Mouse (Mus musculus): ENCODE results near the gene Cth. TPM values are rescaled to one million over a fixed set of nuclear protein-coding genes. Genes with fewer than 3 reads are reported as not detected.
"Not testable (repeated sequence)": the region's sequence is repeated elsewhere in the genome, so short reads cannot be mapped to it uniquely, and the experiment has no call there.

Gene Cth
- 1 to 10 TPM; 4.9 to 7.9 TPM for total RNA-seq (2021)
- long read RNA-seq, transcript Cth-201 (12 exons, 1,815 nt) = major isoform, 6 of 6 reads
- long read RNA-seq, partial matches to known transcripts = 0 of 6 reads
- long read RNA-seq, other reads (novel, unspliced or antisense) = 0 of 6 reads

GRCm38 (mm10) chr3:157924692-157925328 lies at the start of gene Cth:
Gene Cth (minus strand): TSS chr3:157925077.
- DNase-seq (ENCODE audit: low spot score in 2 of 2) = peak; percentile 77 to 89

- DNase-seq (ENCODE audit: low spot score in 2 of 2) = no peak
Measured at GRCm38 (mm10) chr3:157973236-157973635, 48.4 kb upstream of the Cth start.

GRCm38 (mm10) chr3:157971151-157971550 lies 46.3 kb upstream of the Cth start:
- DNase-seq (ENCODE audit: low spot score in 2 of 2) = no peak

GRCm38 (mm10) chr3:157957320-157957719 lies 32.4 kb upstream of the Cth start:
- DNase-seq (ENCODE audit: low spot score in 2 of 2) = no peak

GRCm38 (mm10) chr3:157956201-157956600 lies 31.3 kb upstream of the Cth start:
- no peak for DNase-seq (ENCODE audit: low spot score in 2 of 2)

GRCm38 (mm10) chr3:157955466-157955865 lies 30.6 kb upstream of the Cth start:
- DNase-seq (ENCODE audit: low spot score in 2 of 2) = peak in 1 of 2 experiments; percentile 45

- no peak for DNase-seq (ENCODE audit: low spot score in 2 of 2)
Measured at GRCm38 (mm10) chr3:157952716-157953115, 27.8 kb upstream of the Cth start.

GRCm38 (mm10) chr3:157947383-157948280 lies 22.8 kb upstream of the Cth start:
- DNase-seq (ENCODE audit: low spot score in 2 of 2) = peak; percentile 21 to 37

- peak; percentile 90 to 95 for DNase-seq (ENCODE audit: low spot score in 2 of 2)
Measured at GRCm38 (mm10) chr3:157946843-157947358, 22.0 kb upstream of the Cth start, which contains the start of gene Ankrd13c. Gene Ankrd13c (plus strand): TSS chr3:157947239.

- no peak for DNase-seq (ENCODE audit: low spot score in 2 of 2)
Measured at GRCm38 (mm10) chr3:157938585-157938984, 13.7 kb upstream of the Cth start.

- DNase-seq (ENCODE audit: low spot score in 2 of 2) = no peak
Measured at GRCm38 (mm10) chr3:157934301-157934823, 9.5 kb upstream of the Cth start.

GRCm38 (mm10) chr3:157933223-157933622 lies 8.3 kb upstream of the Cth start:
- DNase-seq (ENCODE audit: low spot score in 2 of 2) = not testable (repeated sequence)

- DNase-seq (ENCODE audit: low spot score in 2 of 2) = no peak
Measured at GRCm38 (mm10) chr3:157932074-157932473, 7.2 kb upstream of the Cth start.

- DNase-seq (ENCODE audit: low spot score in 2 of 2) = no peak
Measured at GRCm38 (mm10) chr3:157931592-157931991, 6.7 kb upstream of the Cth start.

- DNase-seq (ENCODE audit: low spot score in 2 of 2) = no peak
Measured at GRCm38 (mm10) chr3:157929417-157929816, 4.5 kb upstream of the Cth start.

GRCm38 (mm10) chr3:157928731-157929130 lies 3.9 kb upstream of the Cth start:
- DNase-seq (ENCODE audit: low spot score in 2 of 2) = peak; percentile 36 to 83

- DNase-seq (ENCODE audit: low spot score in 2 of 2) = no peak
Measured at GRCm38 (mm10) chr3:157926761-157927160, 1.9 kb upstream of the Cth start.

- DNase-seq (ENCODE audit: low spot score in 2 of 2) = no peak
Measured at GRCm38 (mm10) chr3:157925706-157926510, 1.0 kb upstream of the Cth start.

- DNase-seq (ENCODE audit: low spot score in 2 of 2) = no peak
Measured at GRCm38 (mm10) chr3:157923268-157923835, 1.5 kb downstream of the Cth start.

- no peak for DNase-seq (ENCODE audit: low spot score in 2 of 2)
Measured at GRCm38 (mm10) chr3:157921376-157921775, 3.5 kb downstream of the Cth start.
